Mouse (Mus musculus) Patski (cell line): ENCODE results near the gene Arl13b. TPM values are rescaled to one million over a fixed set of nuclear protein-coding genes. Genes with fewer than 3 reads are reported as not detected.

Experiments used
- ATAC-seq: fragments of 100-300 bp; one replicate; pipeline ENCODE4 v1.8.0; 2021
- CTCF ChIA-PET: fragments of 350-600 bp; sonication (Branson Sonifier 250); formaldehyde crosslinking; loops from one replicate; lab custom pipeline; 2022; ENCODE audit warnings: inconsistent platforms; lab: Charles Lee
- POLR2A ChIA-PET: fragments of 350-600 bp; sonication (Branson Sonifier 250); formaldehyde crosslinking; loops from one replicate; lab custom pipeline; 2022; ENCODE audit warnings: antibody characterized with exemption, inconsistent platforms; lab: Charles Lee
- DNase-seq: peaks from one replicate; pipeline ENCODE4 v3.0.0-alpha.2; 2011; ENCODE audit warnings: low read depth, low spot score
- H3K27me3 ChIP-seq: fragments of 371-371 bp; one replicate; pipeline ENCODE4 v1.5.1; 2021
- CTCF ChIP-seq: fragments of 100-300 bp; IDR thresholded peaks from one replicate; pipeline ENCODE4 v1.5.1; 2021
- in situ Hi-C: fragments of 300-500 bp; cut with MboI; formaldehyde crosslinking; loops from 3 replicates; pipeline ENCODE4 v1.11.1; 2018; ENCODE audit warnings: low pct_unique_long_range_greater_than_20kb, mixed read lengths
- polyA plus RNA-seq: library from polyadenylated mRNA; unstranded; gene quantifications from one replicate; pipeline ENCODE4 v1.2.3, GENCODE M21; 2021

Gene Arl13b
- polyA plus RNA-seq, 1 experiment from 2014 or later: 25.1 TPM

DNA sequence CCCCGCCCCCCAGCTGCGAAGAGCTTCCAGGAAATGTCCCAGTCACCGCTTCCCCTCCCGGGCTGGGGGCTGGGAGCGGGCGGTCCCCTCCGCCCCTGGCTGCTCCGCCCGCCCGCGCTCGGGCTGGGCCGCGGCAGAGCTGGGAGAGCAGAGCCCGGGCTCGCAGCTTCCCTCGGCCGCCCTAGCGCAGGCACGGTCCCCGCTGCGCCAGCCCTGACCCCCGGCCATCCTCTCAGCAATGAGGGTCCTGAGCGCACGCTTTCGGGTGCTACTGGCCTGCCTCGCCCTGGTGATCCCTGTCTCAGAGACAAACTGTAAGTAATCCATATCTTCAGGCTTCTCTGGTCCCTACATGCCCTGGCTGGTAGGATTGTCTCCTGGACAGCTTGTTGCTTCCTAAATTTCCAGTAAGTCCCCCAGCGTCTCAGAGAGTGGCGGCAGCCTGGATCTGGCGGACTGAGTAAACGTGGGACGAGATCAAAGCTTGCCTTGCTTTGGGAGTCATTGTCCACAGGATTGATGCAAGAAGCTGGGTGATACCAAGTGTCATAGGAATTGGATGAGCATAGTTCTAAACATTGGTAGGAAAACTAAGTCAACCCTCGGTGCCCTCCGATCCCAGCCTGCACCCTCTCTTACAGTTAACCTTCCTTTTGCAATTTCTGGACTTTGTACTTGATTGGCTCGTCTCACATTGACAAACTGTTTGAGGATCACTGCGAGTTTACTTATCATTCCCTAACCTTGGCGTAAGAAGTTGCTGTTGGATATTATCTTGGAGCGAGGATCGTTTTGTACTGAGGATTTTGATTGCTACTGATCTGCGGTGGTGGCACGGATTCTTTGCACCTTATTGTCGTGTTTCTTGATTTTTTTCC lies 7.6 kb upstream of the Arl13b start, which contains the start of gene Pros1:
Gene Pros1, plus strand, starts transcription at position 117 of the 878 bp plus-strand sequence.
- ChIA-PET POLR2A (no interaction called here), CTCF (interaction anchor here (2.1 kb wide), 1 partner anchor 28 kb away, joined by 7 read pairs; no protein-coding TSS in a partner anchor)
- no peak for TF ChIP-seq CTCF
- peak; percentile 90 for ATAC-seq
- no peaks in the 10 kb centered on the region for H3K27me3 ChIP-seq
- in situ Hi-C loops: no loop called here
- DNase-seq: no peak

DNA sequence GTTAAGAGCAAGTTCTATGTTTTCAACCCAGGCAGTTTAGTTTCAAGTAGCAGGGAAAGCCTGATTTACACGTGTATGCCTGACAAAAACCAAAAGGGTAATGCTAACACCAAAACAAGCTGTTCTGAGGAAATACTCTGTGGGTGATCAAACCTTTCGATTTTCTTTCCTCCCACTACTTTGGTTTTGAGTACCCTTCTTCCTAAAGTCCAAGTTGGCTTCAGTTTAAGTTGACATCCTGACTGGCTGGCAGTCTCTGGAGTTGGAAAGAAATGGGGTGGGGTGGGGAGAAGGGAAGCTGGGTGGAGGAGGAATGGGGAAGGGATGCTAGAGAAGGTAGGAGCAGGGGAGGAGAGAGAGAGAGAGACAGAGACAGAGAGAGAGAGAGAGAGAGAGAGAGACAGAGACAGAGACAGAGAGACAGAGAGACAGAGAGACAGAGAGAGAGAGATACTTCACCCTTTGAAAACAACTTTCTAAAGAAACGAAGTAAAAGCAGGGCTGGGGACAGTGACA lies 6.8 kb upstream of the Arl13b start:
- H3K27me3 ChIP-seq: peaks cover 5% of the 10 kb centered on the region
- in situ Hi-C loops: no loop called here
- TF ChIP-seq CTCF: no peak
- ChIA-PET POLR2A (interaction anchor here (0.7 kb wide), 1 partner anchor 292 kb away, joined by 3 read pairs; no protein-coding TSS in a partner anchor), CTCF (interaction anchor here (2.1 kb wide), 1 partner anchor 27 kb away, joined by 7 read pairs; no protein-coding TSS in a partner anchor)
- ATAC-seq: peak; percentile 14
- DNase-seq: no peak

GRCm38 (mm10) chr16:62852464-62853252 lies 5.8 kb upstream of the Arl13b start:
- in situ Hi-C loops: no loop called here
- ChIA-PET POLR2A (no interaction called here), CTCF (interaction anchor here (2.1 kb wide), 1 partner anchor 26 kb away, joined by 7 read pairs; no protein-coding TSS in a partner anchor)
- H3K27me3 ChIP-seq: peaks cover 11% of the 10 kb centered on the region
- no peak for DNase-seq
- no peak for ATAC-seq
- no peak for TF ChIP-seq CTCF

DNA sequence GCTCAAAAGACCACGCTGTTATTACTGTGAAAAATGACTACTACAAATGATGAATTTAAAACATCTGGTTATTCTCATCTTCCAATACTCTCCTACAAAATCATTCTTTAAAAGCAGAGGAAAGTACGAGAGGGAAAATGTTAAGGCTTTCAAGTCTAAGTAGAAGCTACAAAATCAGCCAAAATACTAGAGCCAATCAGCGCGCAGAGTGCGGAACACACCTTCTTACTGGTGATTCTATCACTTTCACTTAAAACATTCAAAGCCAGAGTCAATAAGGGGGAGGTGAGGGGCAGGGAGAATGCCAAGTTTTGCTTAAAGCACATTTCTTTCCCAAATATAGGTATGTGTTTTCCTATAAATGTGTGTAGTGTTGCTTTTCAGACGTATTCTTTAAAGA lies 1.5 kb downstream of the Arl13b start:
- H3K27me3 ChIP-seq: peaks cover 11% of the 10 kb centered on the region
- CTCF ChIA-PET: interaction anchor here (0.8 to 2.9 kb wide), 2 partner anchors 14 to 19 kb away, joined by 3 to 12 read pairs; no protein-coding TSS in a partner anchor
- POLR2A ChIA-PET: no interaction called here
- ATAC-seq: no peak
- no peak for DNase-seq
- TF ChIP-seq CTCF: no peak
- in situ Hi-C loops: no loop called here

DNA sequence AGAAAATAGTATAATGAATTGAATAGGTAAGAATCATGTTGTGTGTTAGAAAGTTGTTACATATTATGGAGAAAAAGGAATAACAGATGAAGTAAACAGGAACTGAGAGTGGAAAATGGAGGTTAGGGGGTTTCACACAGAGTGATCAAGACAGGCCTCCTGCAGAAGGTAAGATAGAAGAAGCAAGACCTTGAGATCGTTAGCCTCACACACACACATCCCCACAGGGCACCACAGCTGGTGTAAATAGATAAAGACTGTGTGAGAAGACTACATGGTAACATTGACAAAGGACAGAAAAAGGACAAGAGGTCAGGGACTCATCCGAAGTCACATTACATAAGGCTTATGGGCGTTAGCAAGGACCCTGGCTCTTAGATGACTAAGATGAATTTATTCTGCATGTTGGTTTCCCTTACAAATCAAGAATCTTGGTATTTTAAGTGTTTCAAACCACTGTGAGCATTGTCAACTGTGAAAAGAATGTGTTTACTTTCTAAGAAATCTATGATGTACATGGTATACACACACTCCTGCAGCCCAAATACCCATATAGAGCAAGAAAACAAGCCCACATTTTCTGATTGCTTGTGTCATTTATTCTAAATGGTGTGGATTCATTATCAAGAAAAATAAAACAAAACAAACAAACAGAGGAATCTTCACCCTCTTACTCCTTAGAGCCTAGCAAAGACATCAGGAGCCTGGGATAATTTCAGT lies 12.7 kb downstream of the Arl13b start:
- in situ Hi-C loops: no loop called here
- TF ChIP-seq CTCF: no peak
- ATAC-seq (no peak), DNase-seq (no peak)
- ChIA-PET POLR2A (no interaction called here), CTCF (interaction anchor here (1.2 to 2.1 kb wide), 2 partner anchors 8 to 9 kb away, joined by 4 to 11 read pairs; no protein-coding TSS in a partner anchor)
- no peaks in the 10 kb centered on the region for H3K27me3 ChIP-seq

- TF ChIP-seq CTCF: peak; percentile 85
- in situ Hi-C loops: no loop called here
- ChIA-PET CTCF (interaction anchor here (0.7 to 2.5 kb wide), 14 partner anchors 8 to 58 kb away, joined by 3 to 16 read pairs (median 3); no protein-coding TSS in a partner anchor), POLR2A (interaction anchor here (0.6 to 0.7 kb wide), 2 partner anchors 36 to 351 kb away, joined by 3 to 5 read pairs; no protein-coding TSS in a partner anchor)
- H3K27me3 ChIP-seq: no peaks in the 10 kb centered on the region
- DNase-seq (no peak), ATAC-seq (peak; percentile 94)
These were observed 14.4 kb downstream of the Arl13b start for GRCm38 (mm10) chr16:62832481-62832880.

- DNase-seq (no peak), ATAC-seq (peak; percentile 23)
- no peaks in the 10 kb centered on the region for H3K27me3 ChIP-seq
- TF ChIP-seq CTCF: no peak
- in situ Hi-C loops: no loop called here
- ChIA-PET POLR2A (no interaction called here), CTCF (interaction anchor here (0.7 to 2.5 kb wide), 16 partner anchors 8 to 59 kb away, joined by 3 to 16 read pairs (median 4); partner anchors contain the start of gene Stx19)
These were observed 14.8 kb downstream of the Arl13b start for GRCm38 (mm10) chr16:62832027-62832426.

GRCm38 (mm10) chr16:62826156-62827001 lies 20.5 kb downstream of the Arl13b start:
- H3K27me3 ChIP-seq: no peaks in the 10 kb centered on the region
- peak; percentile 69 for TF ChIP-seq CTCF
- CTCF ChIA-PET: interaction anchor here (0.7 to 3.0 kb wide), 24 partner anchors 8 to 85 kb away, joined by 3 to 14 read pairs (median 4); partner anchors contain the start of genes Arl13b, Nsun3 and Pros1
- ATAC-seq: peak; percentile 71
- DNase-seq: no peak
- POLR2A ChIA-PET: no interaction called here
- in situ Hi-C loops: no loop called here
